ENCODE assay signal across 11 mouse cellular contexts in genomic region chr7:28954773-28955172, GRCm38 (mm10). TPM values are rescaled to one million over a fixed set of nuclear protein-coding genes. Genes with fewer than 3 reads are reported as not detected.
A peak's percentile ranks its signal among the peaks of the same experiment; 100 is the strongest.
DNase-seq lines count a peak whose midpoint lies in the region; ATAC-seq and TF ChIP-seq lines count a peak whose summit lies in the region.
"Had no signal": no experiment of that assay in that cellular context is flagged by ENCODE, and none has a peak within 500 bp of the region (broad histone marks: within the 10 kb centered on the region; RNA-seq: fewer than 3 reads in every experiment).

No protein-coding gene starts in this region.

- no peak for ATAC-seq in forebrain, embryonic 12.5 days (ENCODE audit: low FRiP score)
- ATAC-seq in forebrain, embryonic 16.5 days, result no peak
- ATAC-seq in kidney, embryonic 15.5 days (replicated peaks; ENCODE audit: low FRiP score), result no peak
- no peak for ATAC-seq in liver, embryonic 16.5 days (ENCODE audit: low read depth)
- ATAC-seq: Patski had no signal

- no peak overlapping the region for H3K4me3 ChIP-seq in forebrain, embryonic 12.5 days (replicated peaks)
- no peak overlapping the region for H3K4me3 ChIP-seq in forebrain, embryonic 16.5 days (replicated peaks; ENCODE audit: low read length)
- no peak overlapping the region for H3K4me3 ChIP-seq in kidney, embryonic 15.5 days (replicated peaks)
- H3K4me3 ChIP-seq in bone marrow macrophage, adult 2 months (ENCODE audit: insufficient read depth, low read length), result no peak overlapping the region
- no peak overlapping the region for H3K4me3 ChIP-seq in liver, embryonic 16.5 days (ENCODE audit: low read depth, low read length)

- 79% methylated on average over 4 of the region's 4 CpGs for WGBS in forebrain, embryonic 12.5 days
- WGBS in forebrain, embryonic 16.5 days, result 80% methylated on average over 4 of the region's 4 CpGs
- 71% methylated on average over 4 of the region's 4 CpGs for WGBS in kidney, embryonic 15.5 days
- WGBS in liver, embryonic 16.5 days (ENCODE audit: insufficient replicate concordance), result 69% methylated on average over 4 of the region's 4 CpGs

- no peak overlapping the region for H3K4me2 ChIP-seq in forebrain, embryonic 12.5 days
- H3K4me2 ChIP-seq in forebrain, embryonic 16.5 days (ENCODE audit: low read length), result no peak overlapping the region
- H3K4me2 ChIP-seq in kidney, embryonic 15.5 days, result no peak overlapping the region
- no peak overlapping the region for H3K4me2 ChIP-seq in liver, embryonic 16.5 days (ENCODE audit: low read depth, low read length)

- H3K27ac ChIP-seq in forebrain, embryonic 12.5 days, result peak overlapping the region; percentile 31; the same call in 1 of the 2 replicates
- no peak overlapping the region for H3K27ac ChIP-seq in forebrain, embryonic 16.5 days (ENCODE audit: low read length)
- peak overlapping the region; percentile 49; the same call in 1 of the 2 replicates for H3K27ac ChIP-seq in kidney, embryonic 15.5 days
- peak overlapping the region; percentile 39 for H3K27ac ChIP-seq in bone marrow macrophage, adult 2 months (ENCODE audit: insufficient read depth, low read depth, low read length)
- peak overlapping the region; percentile 42 for H3K27ac ChIP-seq in liver, embryonic 16.5 days (ENCODE audit: low read length)

- no peaks in the 10 kb centered on the region for H3K9me3 ChIP-seq in forebrain, embryonic 12.5 days
- H3K9me3 ChIP-seq in forebrain, embryonic 16.5 days (ENCODE audit: control insufficient read depth, low read length), result no peaks in the 10 kb centered on the region
- H3K9me3 ChIP-seq in kidney, embryonic 15.5 days (replicated peaks), result no peaks in the 10 kb centered on the region
- no peaks in the 10 kb centered on the region for H3K9me3 ChIP-seq in liver, embryonic 16.5 days (replicated peaks; ENCODE audit: control insufficient read depth, low read length)

- TF ChIP-seq POLR2A in bone marrow macrophage, adult 2 months (IDR thresholded peaks at IDR 0.05; ENCODE audit: borderline replicate concordance, low read depth, low read length), result no peak

- DNase-seq in kidney, postnatal 10 days, result no peak
- no peak for DNase-seq in layer of hippocampus, postnatal 14 days (ENCODE audit: low spot score in 2 of 2)
- no peak for DNase-seq in cerebellum, adult 11 months
- DNase-seq: embryo, embryonic 11 days; kidney, postnatal 36 days had no signal

- H3K9ac ChIP-seq in forebrain, embryonic 12.5 days, result no peak overlapping the region
- H3K9ac ChIP-seq in forebrain, embryonic 16.5 days (replicated peaks; ENCODE audit: low read depth, low read length), result no peak overlapping the region
- no peak overlapping the region for H3K9ac ChIP-seq in kidney, embryonic 15.5 days
- H3K9ac ChIP-seq in liver, embryonic 16.5 days (ENCODE audit: low read depth, low read length), result 0 out of 2 replicates have a peak overlapping the region, but pooled peaks have one; percentile 8

- no peak for TF ChIP-seq CTCF in bone marrow macrophage, adult 2 months (IDR thresholded peaks at IDR 0.05; ENCODE audit: low read depth, low read length)

- peaks cover 9% of the 10 kb centered on the region for H3K36me3 ChIP-seq in forebrain, embryonic 12.5 days (replicated peaks)
- H3K36me3 ChIP-seq in forebrain, embryonic 16.5 days (ENCODE audit: control insufficient read depth, insufficient read depth), result no peaks in the 10 kb centered on the region
- H3K36me3 ChIP-seq in kidney, embryonic 15.5 days, result peaks cover 20% of the 10 kb centered on the region; the same call in 1 of the 2 replicates
- H3K36me3 ChIP-seq in liver, embryonic 16.5 days (ENCODE audit: control insufficient read depth, insufficient read depth), result no peaks in the 10 kb centered on the region

- peaks cover 59% of the 10 kb centered on the region for H3K4me1 ChIP-seq in forebrain, embryonic 12.5 days
- peaks cover 44% of the 10 kb centered on the region for H3K4me1 ChIP-seq in forebrain, embryonic 16.5 days (replicated peaks; ENCODE audit: control insufficient read depth, insufficient read depth, low read length)
- H3K4me1 ChIP-seq in kidney, embryonic 15.5 days, result peaks cover 98% of the 10 kb centered on the region
- peaks cover 75% of the 10 kb centered on the region for H3K4me1 ChIP-seq in bone marrow macrophage, adult 2 months (ENCODE audit: control insufficient read depth, insufficient read depth, low read length)
- H3K4me1 ChIP-seq in liver, embryonic 16.5 days (ENCODE audit: control insufficient read depth, low read depth, low read length), result peaks cover 83% of the 10 kb centered on the region

- no peaks in the 10 kb centered on the region; the same call in 1 of the 2 replicates for H3K27me3 ChIP-seq in forebrain, embryonic 12.5 days
- H3K27me3 ChIP-seq in forebrain, embryonic 16.5 days (replicated peaks; ENCODE audit: control insufficient read depth, insufficient read depth, low read length), result no peaks in the 10 kb centered on the region
- H3K27me3 ChIP-seq in kidney, embryonic 15.5 days, result no peaks in the 10 kb centered on the region
- H3K27me3 ChIP-seq in liver, embryonic 16.5 days (ENCODE audit: control insufficient read depth, insufficient read depth, low read depth, low read length), result no peaks in the 10 kb centered on the region
- H3K27me3 ChIP-seq: Patski had no signal

RNA-seq across cellular contexts. Expression of gene Actn4, which starts 7.4 kb away (rescaled TPM):
- polyA plus RNA-seq in forebrain, embryonic 12.5 days (2016; fragmentation: Nextera tagmentation; extraction: Ambion mirVana), result 159 and 171 TPM in 2 replicates
- polyA plus RNA-seq in forebrain, embryonic 16.5 days (2015; fragmentation: Nextera tagmentation; extraction: Ambion mirVana), result 150 and 155 TPM in 2 replicates
- polyA plus RNA-seq in kidney, embryonic 15.5 days (2015; fragmentation: Nextera tagmentation; extraction: Ambion mirVana), result 288 and 312 TPM in 2 replicates
- 92.7 and 105 TPM in 2 replicates for polyA plus RNA-seq in bone marrow macrophage, adult 2 months (2012; ENCODE audit: insufficient read depth, insufficient read length, missing spikeins)
- 130 and 137 TPM in 2 replicates for polyA plus RNA-seq in liver, embryonic 16.5 days (2015; fragmentation: Nextera tagmentation; extraction: Ambion mirVana)
- total RNA-seq in layer of hippocampus, postnatal 14 days (2021), result 100 to 1,000 TPM; 123 to 132 TPM

RNA-seq across cellular contexts. Expression of gene Eif3k, which starts 26.9 kb away (rescaled TPM):
- polyA plus RNA-seq in forebrain, embryonic 12.5 days (2016; fragmentation: Nextera tagmentation; extraction: Ambion mirVana), result 314 and 342 TPM in 2 replicates
- polyA plus RNA-seq in forebrain, embryonic 16.5 days (2015; fragmentation: Nextera tagmentation; extraction: Ambion mirVana), result 296 and 297 TPM in 2 replicates
- polyA plus RNA-seq in kidney, embryonic 15.5 days (2015; fragmentation: Nextera tagmentation; extraction: Ambion mirVana), result 401 and 402 TPM in 2 replicates
- polyA plus RNA-seq in bone marrow macrophage, adult 2 months (2012; ENCODE audit: insufficient read depth, insufficient read length, missing spikeins), result 228 TPM in 2 replicates
- polyA plus RNA-seq in liver, embryonic 16.5 days (2015; fragmentation: Nextera tagmentation; extraction: Ambion mirVana), result 195 and 205 TPM in 2 replicates
- 100 to 1,000 TPM; 159 to 164 TPM for total RNA-seq in layer of hippocampus, postnatal 14 days (2021)

RNA-seq across cellular contexts. Expression of gene Map4k1, which starts 27.1 kb away (rescaled TPM):
- 5.0 and 5.7 TPM in 2 replicates for polyA plus RNA-seq in forebrain, embryonic 12.5 days (2016; fragmentation: Nextera tagmentation; extraction: Ambion mirVana)
- polyA plus RNA-seq in forebrain, embryonic 16.5 days (2015; fragmentation: Nextera tagmentation; extraction: Ambion mirVana), result 6.7 and 10.0 TPM in 2 replicates
- 9.0 and 9.6 TPM in 2 replicates for polyA plus RNA-seq in kidney, embryonic 15.5 days (2015; fragmentation: Nextera tagmentation; extraction: Ambion mirVana)
- 9.6 and 12.0 TPM in 2 replicates for polyA plus RNA-seq in bone marrow macrophage, adult 2 months (2012; ENCODE audit: insufficient read depth, insufficient read length, missing spikeins)
- polyA plus RNA-seq in liver, embryonic 16.5 days (2015; fragmentation: Nextera tagmentation; extraction: Ambion mirVana), result 28.3 and 30.2 TPM in 2 replicates
- 1 to 10 TPM; 2.7 to 4.1 TPM for total RNA-seq in layer of hippocampus, postnatal 14 days (2021)
